In the genomic region with DNA sequence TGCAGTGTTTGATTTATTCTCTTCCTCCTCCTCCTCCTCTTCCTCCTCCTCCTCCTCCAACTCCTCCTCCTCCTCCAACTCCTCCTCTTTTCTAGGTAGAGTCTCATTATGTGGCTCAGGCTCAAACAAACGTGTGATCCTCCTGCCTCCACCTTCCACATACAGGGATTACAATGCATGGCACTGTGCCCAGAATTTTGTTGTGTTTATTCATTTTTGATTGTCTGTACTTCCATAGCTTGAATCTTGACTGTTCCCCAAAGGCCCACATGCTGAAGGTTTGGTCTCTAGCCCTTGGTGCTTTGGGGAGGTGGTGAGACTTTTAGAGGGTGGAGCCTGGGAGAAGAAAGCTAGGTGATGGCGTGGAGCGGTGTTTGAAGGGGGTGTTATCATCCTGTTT, we compare ENCODE assay signal across 25 mouse cellular contexts.
"Had no signal": no experiment of that assay in that cellular context is flagged by ENCODE, and none has a peak within 500 bp of the region (broad histone marks: within the 10 kb centered on the region; RNA-seq: fewer than 3 reads in every experiment).

No protein-coding gene starts in this region.

- H3K4me2 ChIP-seq: heart, embryonic 12.5 days; hindbrain, embryonic 12.5 days; hindbrain, embryonic 14.5 days; intestine, embryonic 15.5 days; limb, embryonic 12.5 days had no signal

- H3K27ac ChIP-seq: gastrocnemius, adult 2 months; heart, embryonic 10.5 days; hindbrain, embryonic 10.5 days; hindbrain, embryonic 12.5 days; hindbrain, embryonic 14.5 days; intestine, embryonic 15.5 days; left cerebral cortex, adult 2 months; limb, embryonic 10.5 days; limb, embryonic 12.5 days had no signal

- ATAC-seq: hindbrain, embryonic 16.5 days; inflammation-experienced regulatory T-cells, adult 6 months; intestine, embryonic 15.5 days; intestine, postnatal 0 days had no signal

- H3K27me3 ChIP-seq: heart, embryonic 12.5 days; hindbrain, embryonic 12.5 days; intestine, embryonic 15.5 days; limb, embryonic 12.5 days had no signal

- H3K4me3 ChIP-seq: gastrocnemius, adult 2 months; heart, embryonic 10.5 days; heart, embryonic 12.5 days; hindbrain, embryonic 10.5 days; hindbrain, embryonic 12.5 days; intestine, embryonic 15.5 days; layer of hippocampus, adult 2 months; left cerebral cortex, adult 2 months; limb, embryonic 10.5 days; limb, embryonic 12.5 days had no signal

- H3K9me3 ChIP-seq: heart, embryonic 10.5 days; heart, embryonic 12.5 days; hindbrain, embryonic 10.5 days; hindbrain, embryonic 12.5 days; intestine, embryonic 15.5 days; limb, embryonic 10.5 days; limb, embryonic 12.5 days had no signal

- H3K4me1 ChIP-seq: intestine, embryonic 15.5 days had no signal

- H3K9ac ChIP-seq: heart, embryonic 12.5 days; hindbrain, embryonic 12.5 days; hindbrain, embryonic 14.5 days; intestine, embryonic 15.5 days; limb, embryonic 12.5 days had no signal

- DNase-seq: gastrocnemius, adult 2 months; gastrocnemius, postnatal 10 days; gastrocnemius, postnatal 25 days; heart, adult 18-20 months; heart, postnatal 10 days; heart, postnatal 4 days; kidney, adult 18-20 months; kidney, adult 8-10 months; kidney, postnatal 10 days; kidney, postnatal 25 days; kidney, postnatal 4 days; liver had no signal

- H3K36me3 ChIP-seq: heart, embryonic 10.5 days; heart, embryonic 12.5 days; hindbrain, embryonic 10.5 days; hindbrain, embryonic 12.5 days; intestine, embryonic 15.5 days; limb, embryonic 10.5 days; limb, embryonic 12.5 days had no signal
